Mouse (Mus musculus): ENCODE measurements around the gene Alkal2.

Gene Alkal2

GRCm38 (mm10) chr12:30883986-30884621, at the start of gene Alkal2:
Gene Alkal2, plus strand, starts transcription at chr12:30884322.
- DNase-seq (ENCODE audit: low spot score) = no peak

- DNase-seq (ENCODE audit: low spot score) = no peak
Measured at GRCm38 (mm10) chr12:30848521-30848920, 35.6 kb upstream of the Alkal2 start.

DNA sequence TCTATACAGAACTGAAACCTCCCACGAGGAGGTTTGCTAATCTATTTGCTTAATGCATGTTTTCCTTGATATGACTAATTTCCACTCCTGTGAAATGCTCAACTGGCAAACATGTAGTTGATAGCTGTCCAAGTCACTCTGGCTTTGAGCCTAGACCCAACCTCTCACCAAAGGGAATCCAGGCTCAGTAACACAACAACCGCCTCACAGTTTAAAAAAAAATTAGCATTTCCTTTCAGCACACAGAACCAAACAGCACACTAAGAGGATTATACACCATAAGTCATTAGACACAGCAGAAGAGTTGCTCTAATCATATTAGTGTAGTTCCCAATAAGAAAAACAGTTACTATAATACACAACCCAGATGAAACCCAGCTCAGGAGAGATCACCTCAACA, 33.2 kb upstream of the Alkal2 start:
- DNase-seq (ENCODE audit: low spot score) = no peak

DNA sequence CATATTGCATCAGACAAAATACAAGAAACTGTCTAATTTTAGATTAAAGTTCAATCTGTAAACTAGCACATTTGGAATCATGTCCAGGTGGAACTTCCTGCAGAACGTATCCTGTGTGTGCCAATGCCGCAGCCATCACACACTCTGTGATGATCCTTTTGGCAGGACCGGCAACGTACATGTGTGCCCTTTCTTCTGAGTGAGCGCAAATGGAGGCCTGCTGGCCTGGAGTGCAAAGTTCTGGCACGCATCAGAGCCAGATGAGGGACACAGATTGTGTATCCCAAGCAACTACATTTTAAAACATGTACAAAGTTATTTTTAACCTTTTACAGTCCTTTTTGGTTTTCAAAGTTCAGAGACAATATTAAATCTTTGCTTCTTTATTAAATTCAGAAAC, 32.3 kb upstream of the Alkal2 start:
- DNase-seq (ENCODE audit: low spot score) = no peak

- no peak for DNase-seq (ENCODE audit: low spot score)
Measured at GRCm38 (mm10) chr12:30855442-30856159, 28.5 kb upstream of the Alkal2 start.

DNA sequence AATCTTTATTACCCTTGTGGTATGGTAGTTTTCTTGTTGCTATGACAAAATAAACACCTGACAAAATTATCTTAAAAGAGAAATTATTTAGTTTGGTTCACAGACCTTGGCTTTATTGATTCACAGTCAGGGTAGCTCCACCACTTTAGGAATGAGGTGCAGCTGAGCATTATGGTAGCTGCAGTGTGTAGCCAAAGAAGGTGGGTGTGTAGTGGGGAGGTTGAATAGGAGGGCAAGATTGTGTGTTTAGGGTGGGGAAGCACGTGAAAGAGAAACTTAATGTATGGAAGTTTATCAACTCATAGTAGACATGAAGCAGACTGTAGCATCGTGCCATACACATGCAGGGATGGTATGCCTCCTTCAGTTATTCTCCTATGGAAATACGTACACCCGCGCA, 27.9 kb upstream of the Alkal2 start:
- DNase-seq (ENCODE audit: low spot score) = no peak

DNA sequence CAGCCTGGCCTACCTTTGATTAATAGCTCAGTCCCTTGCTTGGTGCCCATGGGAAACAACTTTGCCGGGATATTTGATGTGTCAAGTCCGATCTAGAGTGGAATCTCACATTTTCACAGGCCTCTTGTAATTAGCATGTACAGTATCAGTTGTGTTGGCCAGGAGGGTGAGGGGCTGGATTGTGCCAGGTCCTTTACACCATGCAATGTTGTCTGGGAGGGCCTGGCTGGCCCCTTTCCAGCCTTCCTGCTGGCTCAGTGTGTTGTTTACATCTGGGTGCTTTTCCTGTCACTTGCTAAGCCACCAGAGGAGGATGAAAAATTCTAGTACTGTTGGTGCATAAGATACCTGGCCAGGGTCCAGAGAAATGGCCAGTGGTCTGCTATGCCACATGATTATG, 19.8 kb upstream of the Alkal2 start:
- no peak for DNase-seq (ENCODE audit: low spot score)

DNA sequence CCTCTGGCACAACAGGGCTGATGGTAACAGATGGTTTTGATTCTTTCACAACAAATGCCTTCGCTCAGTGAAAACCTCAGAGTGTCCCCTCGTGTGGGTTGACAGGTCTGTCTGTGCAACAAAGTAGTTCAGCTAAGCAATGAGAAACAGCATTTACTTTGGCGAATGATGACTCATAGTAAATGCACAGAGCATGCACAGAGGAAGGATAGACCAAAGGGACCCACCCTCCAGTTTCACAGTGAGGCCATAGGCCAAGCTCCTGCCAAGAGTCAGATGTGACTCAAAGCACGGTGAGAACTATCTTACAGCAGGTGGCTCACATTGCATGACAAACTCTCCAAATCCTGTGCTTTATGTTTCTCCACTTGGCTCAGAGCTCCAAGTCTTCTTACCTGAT, 18.3 kb upstream of the Alkal2 start:
- DNase-seq (ENCODE audit: low spot score) = no peak

DNA sequence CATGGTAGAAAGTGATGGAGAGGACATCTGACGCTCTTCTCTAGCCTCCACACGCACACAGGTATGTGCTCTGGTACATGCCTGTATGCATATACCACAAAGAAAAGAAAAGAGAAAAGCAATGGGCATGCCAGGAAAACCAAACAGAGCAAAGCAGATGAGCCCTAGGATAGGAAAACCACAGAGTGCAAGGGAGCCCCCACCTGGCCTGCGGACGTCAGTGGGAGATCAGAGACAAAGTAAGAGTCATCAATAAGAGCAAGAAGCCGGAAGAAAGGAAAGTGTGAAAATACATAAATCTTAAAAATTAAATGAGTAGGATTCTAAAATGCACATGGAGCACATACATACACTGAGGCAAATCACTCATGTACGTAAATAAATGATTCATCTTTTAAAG, 4.7 kb upstream of the Alkal2 start:
- no peak for DNase-seq (ENCODE audit: low spot score)

DNA sequence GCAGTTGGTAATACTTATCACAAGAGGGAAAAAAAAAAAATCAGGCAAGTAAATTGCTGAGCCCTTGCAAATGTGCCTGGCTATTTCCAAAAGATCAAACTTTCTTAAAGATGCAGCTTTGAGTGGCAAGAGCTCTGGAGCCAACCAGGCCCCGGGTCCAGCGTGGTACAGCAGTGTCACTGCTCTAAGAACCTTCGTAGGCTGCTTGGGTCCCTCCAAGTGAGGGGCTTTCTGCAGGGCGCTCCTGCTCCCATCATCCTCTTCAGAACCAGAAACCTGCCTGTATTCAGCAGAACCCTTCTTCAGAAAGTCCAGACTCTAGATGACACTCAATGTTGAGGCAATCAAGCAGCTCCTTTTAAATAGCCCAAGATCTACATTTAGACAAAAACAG, 533 bp upstream of the Alkal2 start:
- no peak for DNase-seq (ENCODE audit: low spot score)

GRCm38 (mm10) chr12:30884622-30885230, 604 bp downstream of the Alkal2 start:
- no peak for DNase-seq (ENCODE audit: low spot score)

- DNase-seq (ENCODE audit: low spot score) = peak; percentile 8
Measured at GRCm38 (mm10) chr12:30885891-30886290, 1.8 kb downstream of the Alkal2 start.

DNA sequence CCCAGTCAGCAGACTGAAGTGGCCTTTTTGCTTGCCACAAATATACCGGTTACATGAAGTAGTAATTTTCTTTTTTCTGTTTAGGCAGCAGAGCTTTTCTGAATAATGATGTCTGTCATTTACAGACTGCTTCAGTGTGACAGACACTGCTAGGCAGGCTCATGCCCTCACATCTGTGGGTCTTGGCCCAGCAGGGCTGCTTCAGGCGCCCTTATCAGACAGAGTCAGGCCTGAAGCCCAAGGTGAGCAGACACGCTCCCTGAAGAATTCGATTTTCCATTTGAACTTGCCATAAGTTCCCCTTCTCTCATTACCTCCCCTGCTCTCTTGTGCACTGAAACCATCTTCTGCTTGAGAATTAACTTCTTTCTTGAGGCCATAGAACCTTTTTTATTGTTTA, 3.9 kb downstream of the Alkal2 start:
- DNase-seq (ENCODE audit: low spot score) = no peak

DNA sequence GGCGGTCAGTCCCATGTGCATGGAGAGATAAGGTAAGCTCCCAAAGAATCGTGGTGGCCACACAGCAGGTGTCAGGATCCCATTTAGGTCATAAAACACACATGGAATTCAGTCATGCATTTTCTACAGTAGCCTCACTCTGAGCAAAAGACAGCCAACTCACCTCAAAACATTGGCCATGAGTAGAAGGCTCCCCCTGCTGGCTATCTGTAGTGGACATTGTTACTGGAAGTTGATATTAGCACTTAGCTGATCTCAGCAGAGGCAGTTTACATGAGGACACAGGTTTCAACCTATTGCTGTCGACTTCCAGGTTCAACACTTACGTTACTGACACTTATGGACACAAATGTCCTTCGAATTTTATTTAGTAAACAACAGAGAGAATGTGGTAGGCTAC, 5.9 kb downstream of the Alkal2 start:
- peak; percentile 72 for DNase-seq (ENCODE audit: low spot score)

DNA sequence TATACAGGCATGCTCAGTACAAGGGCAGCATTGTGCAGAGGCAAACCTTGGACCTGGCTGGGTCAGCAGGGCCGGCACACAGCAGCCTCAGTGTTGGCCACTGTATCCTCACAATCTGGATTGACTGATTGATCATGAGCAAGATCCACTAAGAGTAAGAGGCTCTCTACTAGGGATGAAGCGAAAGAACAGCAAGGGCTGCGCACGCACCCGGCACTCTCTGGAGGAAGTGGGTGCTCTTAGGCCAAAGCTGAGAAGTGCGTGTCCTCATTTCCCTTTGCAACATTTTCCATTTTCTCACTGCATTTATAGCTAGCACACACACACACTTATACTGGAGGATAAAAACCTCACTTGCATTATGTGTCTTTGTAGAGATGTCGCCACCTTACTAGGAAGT, 7.3 kb downstream of the Alkal2 start:
- no peak for DNase-seq (ENCODE audit: low spot score)

DNA sequence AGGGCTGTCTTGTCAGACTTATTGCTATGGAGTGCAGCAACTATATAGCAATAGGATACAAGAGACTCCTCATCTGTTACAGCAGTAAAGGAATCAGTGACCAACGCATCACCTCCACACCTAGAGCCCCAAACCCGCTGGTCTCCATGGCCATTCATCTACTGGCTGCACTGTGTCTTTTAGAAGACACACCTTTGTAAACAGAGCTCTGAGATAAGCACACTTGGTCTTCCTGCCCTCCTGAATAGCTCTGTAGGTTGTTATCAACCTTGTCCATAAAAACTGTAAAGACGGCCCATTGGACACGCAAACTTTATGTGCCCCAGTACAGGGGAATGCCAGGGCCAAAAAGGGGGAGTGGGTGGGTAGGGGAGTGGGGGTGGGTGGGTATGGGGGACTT, 12.9 kb downstream of the Alkal2 start:
- no peak for DNase-seq (ENCODE audit: low spot score)

DNA sequence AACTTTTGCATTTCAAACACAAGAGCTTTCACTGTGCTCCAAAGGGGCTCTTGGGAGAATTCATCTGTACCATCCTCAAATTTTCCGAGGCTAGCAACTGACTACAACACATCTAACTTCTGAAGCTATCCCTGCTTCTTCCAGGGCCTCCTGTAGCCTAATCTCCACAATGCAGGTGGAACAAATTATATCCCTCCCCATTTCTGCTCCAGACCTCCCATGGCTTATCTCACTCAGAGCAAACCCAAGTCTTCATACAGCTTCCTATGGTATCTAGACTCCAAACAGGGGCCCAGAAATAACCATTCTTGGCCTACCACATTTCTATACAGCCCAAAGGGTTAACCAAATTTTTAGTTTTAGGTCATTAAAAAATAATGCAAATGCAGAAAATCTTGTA, 24.5 kb downstream of the Alkal2 start:
- no peak for DNase-seq (ENCODE audit: low spot score)

DNA sequence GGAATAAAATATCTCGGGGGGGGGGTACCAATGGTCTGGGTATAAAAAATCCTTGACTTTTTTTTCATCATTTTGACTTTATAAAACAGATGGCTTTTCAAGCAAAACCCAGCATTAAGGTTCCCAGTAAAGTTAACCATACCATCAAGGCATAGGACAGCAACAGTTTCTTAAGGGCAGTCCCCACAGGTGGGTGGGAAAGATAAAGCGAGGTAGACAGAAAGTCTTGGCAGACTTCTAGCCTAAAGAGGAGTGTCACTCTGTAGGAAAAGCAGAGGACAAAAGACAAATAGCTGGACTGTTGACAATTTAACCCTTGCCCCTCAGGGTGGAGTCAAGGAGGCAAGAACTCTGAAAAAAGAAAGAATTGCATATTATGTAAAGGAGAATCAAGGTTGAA, 25.8 kb downstream of the Alkal2 start:
- DNase-seq (ENCODE audit: low spot score) = no peak

DNA sequence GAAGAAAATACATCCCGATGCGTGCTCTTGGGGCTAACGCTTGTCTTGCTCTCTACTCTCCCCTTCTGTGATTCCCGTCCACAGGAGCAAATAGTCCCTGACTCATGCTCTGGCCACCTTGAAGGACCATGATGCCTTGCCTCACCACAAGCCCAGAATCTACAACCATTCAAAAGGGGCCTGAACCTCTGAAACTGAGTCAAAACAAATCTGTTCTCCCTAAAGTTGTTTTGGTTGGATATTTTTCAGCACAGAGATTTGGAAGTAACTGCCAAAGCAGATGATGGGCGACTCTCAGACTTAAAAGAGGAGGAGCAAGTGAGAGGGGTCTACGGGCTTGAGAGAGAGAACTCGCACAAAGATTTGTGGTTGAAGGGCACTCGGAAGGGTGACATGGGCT, 26.7 kb downstream of the Alkal2 start:
- DNase-seq (ENCODE audit: low spot score) = no peak

GRCm38 (mm10) chr12:30911261-30912047, 27.3 kb downstream of the Alkal2 start, which contains the start of the genes Acp1 and Sh3yl1:
Gene Acp1, minus strand, starts transcription at chr12:30911589.
Gene Sh3yl1, plus strand, starts transcription at chr12:30911668.
- DNase-seq (ENCODE audit: low spot score) = peak; percentile 96

GRCm38 (mm10) chr12:30912048-30912381, 27.9 kb downstream of the Alkal2 start:
- DNase-seq (ENCODE audit: low spot score) = peak; percentile 78

DNA sequence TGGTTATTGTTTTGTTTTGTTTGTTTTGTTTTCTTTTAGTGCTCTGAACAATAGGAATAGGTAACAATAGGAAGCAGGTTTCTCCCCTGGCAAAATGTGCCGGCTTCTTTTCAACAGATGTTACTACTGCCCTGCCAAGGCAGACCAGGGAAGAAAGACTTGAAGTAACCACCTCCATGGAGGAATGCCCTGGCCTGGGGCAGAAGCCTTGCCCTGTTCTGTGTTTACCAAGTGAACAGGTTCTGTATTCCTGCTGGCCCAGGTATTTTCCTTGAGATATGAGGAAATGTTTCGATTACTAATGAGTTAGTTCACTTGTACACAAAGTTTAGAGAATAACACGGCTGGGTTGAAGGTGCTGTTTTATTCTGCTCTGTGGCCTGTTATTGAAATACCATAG, 28.7 kb downstream of the Alkal2 start:
- peak; percentile 36 for DNase-seq (ENCODE audit: low spot score)

- no peak for DNase-seq (ENCODE audit: low spot score)
Measured at GRCm38 (mm10) chr12:30922401-30922800, 38.3 kb downstream of the Alkal2 start.

Data from urinary bladder, postnatal 14 days (tissue).